Mouse (Mus musculus) lung, embryonic 15.5 days (tissue): ENCODE measurements around the gene Rps28. TPM values are rescaled to one million over a fixed set of nuclear protein-coding genes. Genes with fewer than 3 reads are reported as not detected.

Source experiments
- ATAC-seq: fragments of 200-750 bp; cut with Nextera tagmentation; 2 replicates; pipeline ENCODE4 v1.8.0; 2017; ENCODE audit warnings: moderate number of reproducible peaks, borderline replicate concordance; ENCODE audit not compliant: low FRiP score, low TSS enrichment; ENCODE audit errors: extremely low read depth
- H3K27ac ChIP-seq: fragments of 300-500 bp; sonication (generic); 2 replicates; pipeline ENCODE4 v1.5.1; 2015; ENCODE audit warnings: moderate library complexity, mild to moderate bottlenecking, inconsistent platforms
- H3K27me3 ChIP-seq: fragments of 300-500 bp; sonication (generic); 2 replicates; pipeline ENCODE4 v1.6.1; 2015; ENCODE audit warnings: inconsistent platforms
- H3K36me3 ChIP-seq: fragments of 300-500 bp; sonication (generic); 2 replicates; pipeline ENCODE4 v1.6.1; 2015; ENCODE audit warnings: inconsistent platforms
- H3K4me1 ChIP-seq: fragments of 300-500 bp; sonication (generic); 2 replicates; pipeline ENCODE4 v1.6.1; 2015; ENCODE audit warnings: inconsistent platforms
- H3K4me2 ChIP-seq: fragments of 300-500 bp; sonication (generic); 2 replicates; pipeline ENCODE4 v1.6.1; 2015; ENCODE audit warnings: inconsistent platforms, mild to moderate bottlenecking, moderate library complexity
- H3K4me3 ChIP-seq: fragments of 300-500 bp; sonication (generic); 2 replicates; pipeline ENCODE4 v1.5.1; 2015; ENCODE audit warnings: mild to moderate bottlenecking, inconsistent platforms
- H3K9ac ChIP-seq: fragments of 300-500 bp; sonication (generic); 2 replicates; pipeline ENCODE4 v1.6.1; 2015; ENCODE audit warnings: inconsistent platforms
- H3K9me3 ChIP-seq: fragments of 300-500 bp; sonication (generic); 2 replicates; pipeline ENCODE4 v1.6.1; 2016; ENCODE audit warnings: inconsistent platforms
- WGBS: fragments of 180-500 bp; shearing (Covaris S2); methylation state at CpG from one replicate; pipeline ENCODE4 v1.1.7; 2015; 5-methylcytosine and 5-hydroxymethylcytosine counted together
- polyA plus RNA-seq: library from polyadenylated mRNA; unstranded; fragments of >200 nt; fragmentation: Nextera tagmentation; extraction: Ambion mirVana; gene quantifications from 2 replicates; pipeline ENCODE4 v1.2.1, GENCODE M21; 2015

The Rps28 gene
- polyA plus RNA-seq, 1 experiment from 2014 or later, result 885 TPM

GRCm38 (mm10) chr17:33810334-33811141, 13.8 kb downstream of the Rps28 start, which contains the start of gene Kank3:
Gene Kank3, plus strand, starts transcription at chr17:33810519.
- Histone ChIP-seq H3K27me3 (no peaks in the 10 kb centered on the region), H3K4me2 (peak within 1 kb of the TSS; percentile 90), H3K36me3 (no peaks in the 10 kb centered on the region), H3K9ac (peak within 1 kb of the TSS; percentile 57), H3K9me3 (no peaks in the 10 kb centered on the region), H3K27ac (peak within 1 kb of the TSS; percentile 85), H3K4me3 (peak within 1 kb of the TSS; percentile 60), H3K4me1 (peaks cover 31% of the 10 kb centered on the region)
- ATAC-seq, result peak; percentile 97
- 2% methylated on average over 36 of the region's 36 CpGs for WGBS

GRCm38 (mm10) chr17:33808192-33808591, 16.2 kb downstream of the Rps28 start:
- Histone ChIP-seq H3K4me3 (no peak overlapping the region), H3K9me3 (no peaks in the 10 kb centered on the region), H3K27ac (no peak overlapping the region), H3K9ac (no peak overlapping the region), H3K4me2 (no peak overlapping the region), H3K27me3 (no peaks in the 10 kb centered on the region), H3K4me1 (peaks cover 33% of the 10 kb centered on the region), H3K36me3 (no peaks in the 10 kb centered on the region)
- 31% methylated on average over 10 of the region's 10 CpGs for WGBS
- no peak for ATAC-seq

GRCm38 (mm10) chr17:33807181-33807888, 17.0 kb downstream of the Rps28 start:
- no peak for ATAC-seq
- peaks cover 25% of the 10 kb centered on the region for H3K4me1 ChIP-seq
- no peaks in the 10 kb centered on the region for H3K9me3 ChIP-seq
- WGBS, result 45% methylated on average over 8 of the region's 9 CpGs
- no peak overlapping the region for H3K27ac ChIP-seq
- no peak overlapping the region for H3K4me2 ChIP-seq
- no peaks in the 10 kb centered on the region for H3K27me3 ChIP-seq
- no peaks in the 10 kb centered on the region for H3K36me3 ChIP-seq
- no peak overlapping the region for H3K4me3 ChIP-seq
- no peak overlapping the region for H3K9ac ChIP-seq

- Histone ChIP-seq H3K4me3 (no peak overlapping the region), H3K36me3 (no peaks in the 10 kb centered on the region), H3K9me3 (no peaks in the 10 kb centered on the region), H3K27ac (peak overlapping the region; percentile 68), H3K27me3 (no peaks in the 10 kb centered on the region), H3K4me2 (no peak overlapping the region), H3K9ac (no peak overlapping the region), H3K4me1 (peaks cover 6% of the 10 kb centered on the region; the same call in 1 of the 2 replicates)
- 0 out of 2 replicates have a peak, but pooled peaks have one; percentile 42 for ATAC-seq
- WGBS, result 41% methylated on average over 1 of the region's 1 CpGs
Observed at GRCm38 (mm10) chr17:33804745-33805144, 19.6 kb downstream of the Rps28 start.

GRCm38 (mm10) chr17:33804205-33804604, 20.2 kb downstream of the Rps28 start:
- Histone ChIP-seq H3K4me1 (peaks cover 6% of the 10 kb centered on the region; the same call in 1 of the 2 replicates), H3K27ac (peak overlapping the region; percentile 68), H3K4me3 (no peak overlapping the region), H3K36me3 (no peaks in the 10 kb centered on the region), H3K27me3 (no peaks in the 10 kb centered on the region), H3K4me2 (no peak overlapping the region), H3K9me3 (no peaks in the 10 kb centered on the region), H3K9ac (0 out of 2 replicates have a peak overlapping the region, but pooled peaks have one; percentile 1)
- WGBS, result 49% methylated on average over 4 of the region's 4 CpGs
- ATAC-seq, result no peak

GRCm38 (mm10) chr17:33802221-33802620, 22.1 kb downstream of the Rps28 start:
- Histone ChIP-seq H3K4me1 (peaks cover 3% of the 10 kb centered on the region; the same call in 1 of the 2 replicates), H3K4me3 (no peak overlapping the region), H3K9me3 (no peaks in the 10 kb centered on the region), H3K27ac (no peak overlapping the region), H3K9ac (no peak overlapping the region), H3K27me3 (no peaks in the 10 kb centered on the region), H3K4me2 (no peak overlapping the region), H3K36me3 (no peaks in the 10 kb centered on the region)
- 0% methylated on average over 2 of the region's 2 CpGs for WGBS
- ATAC-seq, result no peak

- no peak overlapping the region for H3K27ac ChIP-seq
- no peak for ATAC-seq
- H3K4me1 ChIP-seq, result no peaks in the 10 kb centered on the region
- H3K36me3 ChIP-seq, result no peaks in the 10 kb centered on the region
- H3K27me3 ChIP-seq, result no peaks in the 10 kb centered on the region
- H3K4me3 ChIP-seq, result no peak overlapping the region
- no peaks in the 10 kb centered on the region for H3K9me3 ChIP-seq
- 19% methylated on average over 1 of the region's 1 CpGs for WGBS
- no peak overlapping the region for H3K4me2 ChIP-seq
- H3K9ac ChIP-seq, result no peak overlapping the region
Observed at GRCm38 (mm10) chr17:33799277-33799676, 25.1 kb downstream of the Rps28 start.

- Histone ChIP-seq H3K27ac (no peak overlapping the region), H3K4me3 (no peak overlapping the region), H3K9me3 (no peaks in the 10 kb centered on the region), H3K9ac (no peak overlapping the region), H3K4me2 (no peak overlapping the region), H3K27me3 (no peaks in the 10 kb centered on the region), H3K4me1 (no peaks in the 10 kb centered on the region), H3K36me3 (no peaks in the 10 kb centered on the region)
- WGBS, result 39% methylated on average over 3 of the region's 3 CpGs
- no peak for ATAC-seq
Observed at GRCm38 (mm10) chr17:33798306-33798705, 26.1 kb downstream of the Rps28 start.

GRCm38 (mm10) chr17:33788732-33789131, 35.6 kb downstream of the Rps28 start:
- no peak overlapping the region for H3K9ac ChIP-seq
- 16% methylated on average over 4 of the region's 4 CpGs for WGBS
- peaks cover under 1% of the 10 kb centered on the region; the same call in 1 of the 2 replicates for H3K4me1 ChIP-seq
- H3K9me3 ChIP-seq, result no peaks in the 10 kb centered on the region
- no peak overlapping the region for H3K4me2 ChIP-seq
- no peaks in the 10 kb centered on the region for H3K36me3 ChIP-seq
- H3K27ac ChIP-seq, result no peak overlapping the region
- H3K27me3 ChIP-seq, result no peaks in the 10 kb centered on the region
- ATAC-seq, result no peak
- no peak overlapping the region for H3K4me3 ChIP-seq

GRCm38 (mm10) chr17:33786375-33786774, 38.0 kb downstream of the Rps28 start:
- Histone ChIP-seq H3K27ac (no peak overlapping the region), H3K27me3 (no peaks in the 10 kb centered on the region), H3K9ac (no peak overlapping the region), H3K9me3 (no peaks in the 10 kb centered on the region), H3K4me1 (peaks cover 21% of the 10 kb centered on the region), H3K4me3 (no peak overlapping the region), H3K36me3 (no peaks in the 10 kb centered on the region), H3K4me2 (no peak overlapping the region)
- ATAC-seq, result no peak
- WGBS, result 81% methylated on average over 18 of the region's 18 CpGs

GRCm38 (mm10) chr17:33784939-33785338, 39.4 kb downstream of the Rps28 start:
- H3K9ac ChIP-seq, result no peak overlapping the region
- H3K4me1 ChIP-seq, result peaks cover 34% of the 10 kb centered on the region
- H3K27me3 ChIP-seq, result no peaks in the 10 kb centered on the region
- no peak overlapping the region for H3K4me3 ChIP-seq
- no peak overlapping the region for H3K4me2 ChIP-seq
- no peaks in the 10 kb centered on the region for H3K36me3 ChIP-seq
- H3K27ac ChIP-seq, result no peak overlapping the region
- no peak for ATAC-seq
- 50% methylated on average over 2 of the region's 2 CpGs for WGBS
- no peaks in the 10 kb centered on the region for H3K9me3 ChIP-seq

GRCm38 (mm10) chr17:33783408-33783807, 41.0 kb downstream of the Rps28 start:
- H3K9ac ChIP-seq, result no peak overlapping the region
- H3K27ac ChIP-seq, result peak overlapping the region; percentile 68
- H3K4me2 ChIP-seq, result no peak overlapping the region
- H3K36me3 ChIP-seq, result no peaks in the 10 kb centered on the region
- no peaks in the 10 kb centered on the region for H3K27me3 ChIP-seq
- H3K9me3 ChIP-seq, result no peaks in the 10 kb centered on the region
- H3K4me3 ChIP-seq, result no peak overlapping the region
- peaks cover 49% of the 10 kb centered on the region for H3K4me1 ChIP-seq
- ATAC-seq, result peak; percentile 17; the same call in 1 of the 2 replicates
